Mouse (Mus musculus) heart, adult 9 months (tissue): Measurements from ENCODE around the gene Vmn1r126.
"Not testable (repeated sequence)": the region's sequence is repeated elsewhere in the genome, so short reads cannot be mapped to it uniquely, and the experiment has no call there.

Experiments used
- DNase-seq, 2 experiments: peaks; one replicate each; pipeline ENCODE4 v3.0.0; 2022; ENCODE audit warnings: low spot score in 2 of 2

The Vmn1r126 gene

GRCm38 (mm10) chr7:21301367-21301766, at the start of gene Vmn1r126:
Gene Vmn1r126, minus strand, starts transcription at chr7:21301467.
- DNase-seq = not testable (repeated sequence)

- not testable (repeated sequence) for DNase-seq
Measured at GRCm38 (mm10) chr7:21349073-21349472, 47.8 kb upstream of the Vmn1r126 start, which contains the start of gene Vmn1r128. Gene Vmn1r128, plus strand, starts transcription at chr7:21349373.

- DNase-seq = not testable (repeated sequence)
Measured at GRCm38 (mm10) chr7:21319761-21320160, 18.5 kb upstream of the Vmn1r126 start, which contains the start of gene Vmn1r127. Gene Vmn1r127, minus strand, starts transcription at chr7:21319861.

GRCm38 (mm10) chr7:21271879-21272278, 29.4 kb downstream of the Vmn1r126 start, which contains the start of gene Vmn1r125:
Gene Vmn1r125, plus strand, starts transcription at chr7:21272179.
- DNase-seq = not testable (repeated sequence)

- not testable (repeated sequence) for DNase-seq
Measured at GRCm38 (mm10) chr7:21260517-21260916, 40.8 kb downstream of the Vmn1r126 start, which contains the start of gene Vmn1r124. Gene Vmn1r124, minus strand, starts transcription at chr7:21260617.
